ENCODE assay signal across 10 mouse cellular contexts in the genomic region with DNA sequence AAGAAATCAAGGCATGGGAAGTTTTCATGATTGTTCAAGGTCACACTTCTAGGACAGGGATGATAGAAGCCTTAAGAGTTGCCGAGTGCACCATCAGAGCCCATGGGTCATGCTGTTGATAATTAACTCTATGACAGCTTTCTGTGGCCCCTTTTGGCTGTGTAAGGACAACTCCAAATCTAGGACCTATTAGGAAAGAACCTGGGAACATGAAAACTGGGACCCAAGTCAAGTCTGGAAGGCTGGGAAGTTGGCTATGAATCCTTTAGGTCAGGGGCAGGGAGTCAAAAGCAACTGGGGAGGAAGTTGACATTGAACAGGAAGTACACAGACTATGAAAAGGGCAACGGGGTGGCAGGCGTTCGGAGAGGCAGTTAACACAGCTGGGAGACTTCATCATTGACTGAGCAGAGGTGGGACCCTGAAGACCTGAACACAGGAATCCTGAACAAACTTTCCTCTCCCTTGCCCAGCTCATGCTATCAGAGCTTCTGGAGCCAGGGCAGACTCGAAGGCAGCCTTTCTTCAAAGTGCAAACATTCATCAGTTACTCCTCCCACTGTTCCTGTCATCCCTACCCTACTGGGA.
DNase-seq lines count a peak whose midpoint lies in the region; ATAC-seq lines count a peak whose summit lies in the region.
"Had no signal": no experiment of that assay in that cellular context is flagged by ENCODE, and none has a peak within 500 bp of the region (broad histone marks: within the 10 kb centered on the region; RNA-seq: fewer than 3 reads in every experiment).

No protein-coding gene starts in this region.

- DNase-seq in adrenal gland, adult 2 months: peak; percentile 66
- no peak for DNase-seq in adrenal gland, postnatal 4 days (ENCODE audit: low spot score in 2 of 2)
- DNase-seq in B cell, adult 2 months: peak; percentile 9 to 23
- peak; percentile 20 for DNase-seq in kidney, adult 11 months
- no peak for DNase-seq in cerebellum, adult 9-10 months
- DNase-seq in left cerebral cortex, postnatal 14 days (ENCODE audit: low spot score in 2 of 2): no peak
- no peak for DNase-seq in frontal cortex, postnatal 36 days (ENCODE audit: low spot score in 2 of 2)
- DNase-seq: right cerebral cortex, postnatal 4 days had no signal

- 0 out of 2 replicates have a peak, but pooled peaks have one; percentile 51 for ATAC-seq in monocyte, adult 5-6 weeks (replicated peaks; ENCODE audit: insufficient number of reproducible peaks, low FRiP score, low TSS enrichment, poor library complexity, severe bottlenecking)
- ATAC-seq: forebrain, embryonic 14.5 days had no signal

- intact Hi-C loops in left cerebral cortex, postnatal 14 days (cut with DNase I): no loop called here

Comparison
In these comparisons a context has a peak if more than half of its experiments do, and no peak if none do; other contexts are left out.
1. DNase-seq: peak in adrenal gland, adult 2 months (single experiment), B cell, adult 2 months (2 of 2) and kidney, adult 11 months (single experiment); none in adrenal gland, postnatal 4 days (0 of 2), cerebellum, adult 9-10 months (single experiment), left cerebral cortex, postnatal 14 days (0 of 2) and frontal cortex, postnatal 36 days (0 of 2).